Mouse (Mus musculus) heart, adult 8-10 months (tissue): Measurements from ENCODE around the gene Ccng2. TPM values are rescaled to one million over a fixed set of nuclear protein-coding genes. Genes with fewer than 3 reads are reported as not detected.

Experiments used
- total RNA-seq, 4 experiments: library from RNA; stranded (reverse); gene quantifications; 2 replicates each; pipeline ENCODE4 v1.2.4; 2022

The Ccng2 gene
- total RNA-seq, 4 experiments from 2014 or later: 10.4 to 12.9 (median 11.6) TPM

Other genes starting within 250 kb of the Ccng2 start
- gene Sowahb, start 222.2 kb upstream of the Ccng2 start, total RNA-seq: under 1 TPM; 0.05 to 0.22 (median 0.12) TPM
- 10 to 100 TPM; 23.6 to 29.9 (median 25.5) TPM for gene Sept11, start 173.8 kb upstream of the Ccng2 start, total RNA-seq
- 100 to 1,000 TPM; 119 to 175 (median 143) TPM for gene Ccni, start 60.8 kb upstream of the Ccng2 start, total RNA-seq
- under 1 TPM in 2 of 4 experiments, not detected in 2; 0.40 to 0.69 TPM for gene 2010109A12Rik, start 60.7 kb upstream of the Ccng2 start, total RNA-seq